Mouse (Mus musculus) kidney, embryonic 15.5 days (tissue): ENCODE data around the gene Sptbn2. TPM values are rescaled to one million over a fixed set of nuclear protein-coding genes. Genes with fewer than 3 reads are reported as not detected.
A peak's percentile ranks its signal among the peaks of the same experiment; 100 is the strongest.

Experiments used
- ATAC-seq: fragments of 200-750 bp; cut with Nextera tagmentation; replicated peaks from 2 replicates; pipeline ENCODE4 v1.8.0; 2017; ENCODE audit warnings: moderate TSS enrichment; ENCODE audit not compliant: low FRiP score
- H3K27ac ChIP-seq: fragments of 300-500 bp; sonication (generic); 2 replicates; pipeline ENCODE4 v1.5.1; 2015; ENCODE audit warnings: mild to moderate bottlenecking, inconsistent platforms
- H3K27me3 ChIP-seq: fragments of 300-500 bp; sonication (generic); 2 replicates; pipeline ENCODE4 v1.6.1; 2015; ENCODE audit warnings: inconsistent platforms
- H3K36me3 ChIP-seq: fragments of 300-500 bp; sonication (generic); 2 replicates; pipeline ENCODE4 v1.6.1; 2015; ENCODE audit warnings: inconsistent platforms
- H3K4me1 ChIP-seq: fragments of 300-500 bp; sonication (generic); 2 replicates; pipeline ENCODE4 v1.6.1; 2015; ENCODE audit warnings: inconsistent platforms
- H3K4me2 ChIP-seq: fragments of 300-500 bp; sonication (generic); 2 replicates; pipeline ENCODE4 v1.6.1; 2015; ENCODE audit warnings: moderate library complexity, mild to moderate bottlenecking, inconsistent platforms
- H3K4me3 ChIP-seq: fragments of 300-500 bp; sonication (generic); replicated peaks from 2 replicates; pipeline ENCODE4 v1.5.1; 2015; ENCODE audit warnings: mild to moderate bottlenecking, inconsistent platforms
- H3K9ac ChIP-seq: fragments of 300-500 bp; sonication (generic); 2 replicates; pipeline ENCODE4 v1.6.1; 2015; ENCODE audit warnings: mild to moderate bottlenecking, inconsistent platforms
- H3K9me3 ChIP-seq: fragments of 300-500 bp; sonication (generic); replicated peaks from 2 replicates; pipeline ENCODE4 v1.6.1; 2016; ENCODE audit warnings: inconsistent platforms
- WGBS: fragments of 180-500 bp; shearing (Covaris S2); methylation state at CpG from one replicate; pipeline ENCODE4 v1.1.7; 2015; ENCODE audit warnings: mixed read lengths; 5-methylcytosine and 5-hydroxymethylcytosine counted together
- polyA plus RNA-seq: library from polyadenylated mRNA; unstranded; fragments of >200 nt; fragmentation: Nextera tagmentation; extraction: Ambion mirVana; gene quantifications from 2 replicates; pipeline ENCODE4 v1.2.1, GENCODE M21; 2015

Sptbn2 gene
- polyA plus RNA-seq, 1 experiment from 2014 or later, result 2.9 TPM

GRCm38 (mm10) chr19:4711601-4712155 is 711 bp downstream of the Sptbn2 start:
- ATAC-seq, result peak; percentile 49
- Histone ChIP-seq H3K9ac (peak overlapping the region; percentile 35), H3K36me3 (no peaks in the 10 kb centered on the region), H3K27ac (no peak overlapping the region), H3K4me1 (peaks cover 14% of the 10 kb centered on the region), H3K4me3 (peak overlapping the region; percentile 52), H3K9me3 (no peaks in the 10 kb centered on the region), H3K27me3 (peaks cover 62% of the 10 kb centered on the region), H3K4me2 (peak overlapping the region; percentile 89)
- 1% methylated on average over 58 of the region's 65 CpGs for WGBS

- peaks cover 14% of the 10 kb centered on the region for H3K4me1 ChIP-seq
- peaks cover 62% of the 10 kb centered on the region for H3K27me3 ChIP-seq
- H3K27ac ChIP-seq, result no peak overlapping the region
- no peaks in the 10 kb centered on the region for H3K36me3 ChIP-seq
- WGBS, result under 1% methylated on average over 60 of the region's 60 CpGs
- no peaks in the 10 kb centered on the region for H3K9me3 ChIP-seq
- H3K9ac ChIP-seq, result peak overlapping the region; percentile 35
- peak overlapping the region; percentile 52 for H3K4me3 ChIP-seq
- peak; percentile 33; the same call in 1 of the 2 replicates for ATAC-seq
- peak overlapping the region; percentile 89 for H3K4me2 ChIP-seq
Measured at GRCm38 (mm10) chr19:4712156-4712780, 1.3 kb downstream of the Sptbn2 start.

- Histone ChIP-seq H3K4me3 (peak overlapping the region; percentile 52), H3K4me1 (peaks cover 16% of the 10 kb centered on the region), H3K27ac (no peak overlapping the region), H3K27me3 (peaks cover 62% of the 10 kb centered on the region), H3K9ac (no peak overlapping the region), H3K36me3 (no peaks in the 10 kb centered on the region), H3K4me2 (peak overlapping the region; percentile 89), H3K9me3 (no peaks in the 10 kb centered on the region)
- no peak for ATAC-seq
- WGBS, result 41% methylated on average over 13 of the region's 13 CpGs
Measured at GRCm38 (mm10) chr19:4712781-4713526, 2.0 kb downstream of the Sptbn2 start.

DNA sequence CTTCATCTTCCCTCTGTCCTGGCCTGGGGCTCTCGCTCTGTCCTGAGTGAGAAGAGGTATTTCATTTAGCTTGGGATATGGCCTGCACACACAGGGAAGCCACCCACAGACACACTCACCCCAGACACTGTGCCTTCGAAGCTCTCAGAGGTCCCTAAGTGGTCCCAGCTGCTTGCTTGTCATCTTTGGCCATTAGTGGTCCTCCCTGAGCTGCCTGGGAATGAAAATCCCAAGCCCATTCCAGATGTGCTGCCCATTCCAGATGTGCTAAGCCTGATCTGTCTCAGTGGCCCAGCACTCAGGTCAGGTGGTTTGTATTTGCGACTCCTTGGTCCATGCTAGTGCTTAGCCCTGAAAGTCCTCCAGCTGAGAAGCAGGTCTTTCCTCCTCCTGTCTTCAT is 2.9 kb downstream of the Sptbn2 start:
- H3K4me3 ChIP-seq, result no peak overlapping the region
- H3K9me3 ChIP-seq, result no peaks in the 10 kb centered on the region
- ATAC-seq, result no peak
- H3K9ac ChIP-seq, result no peak overlapping the region
- no peaks in the 10 kb centered on the region for H3K36me3 ChIP-seq
- peaks cover 25% of the 10 kb centered on the region for H3K4me1 ChIP-seq
- 73% methylated on average over 3 of the region's 3 CpGs for WGBS
- H3K27ac ChIP-seq, result no peak overlapping the region
- no peak overlapping the region for H3K4me2 ChIP-seq
- H3K27me3 ChIP-seq, result peaks cover 63% of the 10 kb centered on the region

DNA sequence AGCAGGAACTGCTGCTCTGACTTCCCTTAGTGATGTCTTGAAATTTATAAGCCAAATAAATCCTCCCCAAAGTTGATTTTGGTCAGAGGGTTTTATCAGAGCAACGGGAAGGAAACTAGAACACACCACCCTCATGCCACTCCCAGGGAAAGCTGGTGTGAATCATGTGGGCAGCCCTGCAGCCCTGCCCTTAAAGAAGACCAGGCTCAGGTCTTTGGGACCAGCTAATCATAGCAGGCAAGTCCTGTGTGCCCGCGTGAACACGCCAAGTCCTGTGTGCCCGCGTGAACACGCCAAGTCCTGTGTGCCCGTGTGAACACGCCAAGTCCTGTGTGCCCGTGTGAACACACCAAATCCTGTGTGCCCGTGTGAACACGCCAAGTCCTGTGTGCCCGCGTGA is 5.8 kb downstream of the Sptbn2 start:
- Histone ChIP-seq H3K4me2 (no peak overlapping the region), H3K27me3 (peaks cover 38% of the 10 kb centered on the region), H3K27ac (no peak overlapping the region), H3K4me3 (no peak overlapping the region), H3K36me3 (no peaks in the 10 kb centered on the region), H3K9me3 (no peaks in the 10 kb centered on the region), H3K4me1 (peaks cover 43% of the 10 kb centered on the region), H3K9ac (no peak overlapping the region)
- 95% methylated on average over 14 of the region's 14 CpGs for WGBS
- ATAC-seq, result no peak

- WGBS, result 97% methylated on average over 2 of the region's 2 CpGs
- Histone ChIP-seq H3K9me3 (no peaks in the 10 kb centered on the region), H3K36me3 (no peaks in the 10 kb centered on the region), H3K27ac (no peak overlapping the region), H3K27me3 (peaks cover 32% of the 10 kb centered on the region), H3K4me2 (no peak overlapping the region), H3K4me3 (no peak overlapping the region), H3K4me1 (peaks cover 41% of the 10 kb centered on the region), H3K9ac (no peak overlapping the region)
- ATAC-seq, result no peak
Measured at GRCm38 (mm10) chr19:4717281-4717680, 6.3 kb downstream of the Sptbn2 start.

DNA sequence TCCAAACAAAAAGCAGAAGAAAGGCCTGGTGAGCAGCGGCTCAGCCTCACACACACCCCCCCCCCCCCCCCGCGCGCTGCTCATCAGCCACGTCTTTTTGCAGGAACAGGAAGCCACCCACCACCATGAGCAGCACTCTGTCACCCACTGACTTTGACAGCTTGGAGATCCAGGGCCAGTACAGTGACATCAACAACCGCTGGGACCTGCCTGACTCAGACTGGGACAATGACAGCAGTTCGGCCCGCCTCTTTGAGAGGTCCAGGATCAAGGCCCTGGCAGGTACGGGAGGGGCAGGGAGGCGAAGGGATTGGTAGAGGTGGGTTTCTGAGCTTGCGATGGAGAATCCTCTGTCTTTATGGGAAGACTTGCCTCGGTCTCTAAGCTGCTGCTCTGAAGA is 7.7 kb downstream of the Sptbn2 start:
- WGBS, result 28% methylated on average over 10 of the region's 12 CpGs
- no peak overlapping the region for H3K9ac ChIP-seq

DNA sequence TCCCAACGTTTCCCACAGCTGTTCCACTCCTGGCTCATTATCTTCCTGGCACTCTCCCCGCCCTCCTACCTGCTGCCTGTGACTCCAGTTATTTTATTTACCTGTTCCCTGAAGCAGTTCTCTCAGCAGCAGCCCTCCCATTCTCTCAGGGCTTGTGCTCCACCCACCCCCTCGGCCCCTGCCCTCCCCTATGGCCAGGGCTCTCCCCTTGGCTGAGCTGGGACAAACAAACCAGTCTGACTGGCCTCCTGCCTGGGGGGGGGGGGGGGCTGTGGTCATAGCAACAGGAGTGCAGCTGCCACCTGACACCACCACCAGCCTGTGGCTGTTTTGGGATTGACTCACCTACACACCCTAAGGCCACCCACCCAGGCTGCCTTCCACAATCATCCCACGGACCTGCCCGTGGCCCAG is 8.4 kb downstream of the Sptbn2 start:
- Histone ChIP-seq H3K27me3 (peaks cover 12% of the 10 kb centered on the region), H3K9ac (no peak overlapping the region), H3K4me2 (peak overlapping the region; percentile 48), H3K4me3 (no peak overlapping the region), H3K9me3 (no peaks in the 10 kb centered on the region), H3K4me1 (peaks cover 37% of the 10 kb centered on the region), H3K36me3 (no peaks in the 10 kb centered on the region), H3K27ac (peak overlapping the region; percentile 33)
- WGBS, result 2% methylated on average over 5 of the region's 5 CpGs
- peak; percentile 89 for ATAC-seq

More for the DNA sequence above, 7.7 kb downstream of the Sptbn2 start:
- peaks cover 18% of the 10 kb centered on the region for H3K27me3 ChIP-seq
- 0 out of 2 replicates have a peak overlapping the region, but pooled peaks have one; percentile 5 for H3K4me3 ChIP-seq
- H3K9me3 ChIP-seq, result no peaks in the 10 kb centered on the region
- peaks cover 37% of the 10 kb centered on the region for H3K4me1 ChIP-seq
- no peak; the same call in 1 of the 2 replicates for ATAC-seq
- H3K27ac ChIP-seq, result peak overlapping the region; percentile 18
- H3K4me2 ChIP-seq, result peak overlapping the region; percentile 48
- H3K36me3 ChIP-seq, result no peaks in the 10 kb centered on the region

DNA sequence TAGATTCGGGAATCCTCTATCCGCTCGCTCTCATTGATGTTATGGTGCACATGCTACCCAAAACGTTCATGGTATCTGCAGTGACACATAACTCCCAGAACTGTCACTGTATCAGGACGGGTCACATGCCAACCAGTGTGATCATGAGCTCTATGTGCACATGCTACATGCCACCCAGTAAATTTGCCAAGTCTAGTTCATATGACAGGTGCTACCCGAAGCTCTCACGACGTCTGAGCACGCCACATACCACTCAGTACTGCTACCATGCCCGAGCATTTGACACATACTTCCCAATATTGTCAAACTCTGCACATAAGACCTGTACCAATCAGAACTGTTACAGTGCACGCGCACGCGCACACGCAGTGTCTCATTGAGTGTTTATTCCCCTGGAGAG is 9.1 kb downstream of the Sptbn2 start:
- Histone ChIP-seq H3K27ac (peak overlapping the region; percentile 33; the same call in 1 of the 2 replicates), H3K4me3 (peak overlapping the region; percentile 36; the same call in 1 of the 2 replicates), H3K4me2 (peak overlapping the region; percentile 48), H3K9ac (no peak overlapping the region), H3K27me3 (peaks cover 4% of the 10 kb centered on the region), H3K36me3 (no peaks in the 10 kb centered on the region), H3K4me1 (peaks cover 37% of the 10 kb centered on the region), H3K9me3 (no peaks in the 10 kb centered on the region)
- WGBS, result 79% methylated on average over 15 of the region's 15 CpGs
- ATAC-seq, result no peak

GRCm38 (mm10) chr19:4720671-4721244 is 9.8 kb downstream of the Sptbn2 start:
- 15% methylated on average over 11 of the region's 11 CpGs for WGBS
- H3K9ac ChIP-seq, result peak overlapping the region; percentile 29; the same call in 1 of the 2 replicates
- peaks cover 3% of the 10 kb centered on the region for H3K27me3 ChIP-seq
- H3K4me1 ChIP-seq, result peaks cover 37% of the 10 kb centered on the region
- H3K27ac ChIP-seq, result peak overlapping the region; percentile 50; the same call in 1 of the 2 replicates
- peak overlapping the region; percentile 36 for H3K4me3 ChIP-seq
- H3K9me3 ChIP-seq, result no peaks in the 10 kb centered on the region
- peak overlapping the region; percentile 48 for H3K4me2 ChIP-seq
- no peaks in the 10 kb centered on the region for H3K36me3 ChIP-seq
- ATAC-seq, result peak; percentile 40; the same call in 1 of the 2 replicates

- no peak overlapping the region for H3K27ac ChIP-seq
- H3K4me1 ChIP-seq, result 0 out of 2 replicates have a peak, but pooled peaks cover 4% of the 10 kb centered on the region
- no peaks in the 10 kb centered on the region for H3K27me3 ChIP-seq
- ATAC-seq, result no peak
- H3K9me3 ChIP-seq, result no peaks in the 10 kb centered on the region
- no peak overlapping the region for H3K4me2 ChIP-seq
- 58% methylated on average over 9 of the region's 9 CpGs for WGBS
- no peak overlapping the region for H3K4me3 ChIP-seq
- no peak overlapping the region for H3K9ac ChIP-seq
- H3K36me3 ChIP-seq, result peaks cover 3% of the 10 kb centered on the region
Measured at GRCm38 (mm10) chr19:4729186-4729585, 18.2 kb downstream of the Sptbn2 start.

DNA sequence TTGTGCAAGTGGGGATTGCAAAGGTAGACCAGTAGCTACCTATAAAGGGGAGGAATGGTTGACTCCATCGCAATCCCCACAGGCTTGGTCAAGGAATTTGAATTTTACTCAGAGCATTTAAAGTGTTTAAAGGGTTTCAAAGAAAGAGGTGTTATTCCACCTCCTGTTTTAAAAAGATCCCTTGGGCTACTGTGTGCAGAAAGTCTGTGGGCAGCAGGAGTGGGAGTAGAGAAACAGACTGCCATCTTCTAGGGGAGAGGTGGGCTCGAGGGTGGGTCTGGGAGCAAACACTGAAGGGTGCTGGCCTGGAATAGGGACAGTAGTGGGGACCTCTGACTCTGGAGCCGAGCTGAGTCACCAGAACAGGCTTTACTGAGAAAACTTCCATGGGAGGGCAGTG is 22.1 kb downstream of the Sptbn2 start:
- peaks cover 6% of the 10 kb centered on the region for H3K36me3 ChIP-seq
- 84% methylated on average over 3 of the region's 3 CpGs for WGBS
- no peak overlapping the region for H3K9ac ChIP-seq
- H3K27ac ChIP-seq, result no peak overlapping the region
- H3K4me1 ChIP-seq, result no peaks in the 10 kb centered on the region
- H3K27me3 ChIP-seq, result no peaks in the 10 kb centered on the region
- ATAC-seq, result no peak
- no peaks in the 10 kb centered on the region for H3K9me3 ChIP-seq
- H3K4me2 ChIP-seq, result no peak overlapping the region
- H3K4me3 ChIP-seq, result no peak overlapping the region
